Mouse (Mus musculus): ENCODE measurements around the gene En1. TPM values are rescaled to one million over a fixed set of nuclear protein-coding genes. Genes with fewer than 3 reads are reported as not detected.

En1 gene
- polyA plus RNA-seq, 1 experiment from 2014 or later: 0.09 TPM

- Histone ChIP-seq H3K27me3 (ENCODE audit: control insufficient read depth, insufficient read depth, low read length) (peaks cover 99% of the 10 kb centered on the region), H3K4me3 (replicated peaks; ENCODE audit: low read length) (no peak overlapping the region), H3K4me2 (ENCODE audit: low read depth, low read length) (no peak overlapping the region), H3K9me3 (replicated peaks; ENCODE audit: control insufficient read depth, low read length) (no peaks in the 10 kb centered on the region), H3K4me1 (ENCODE audit: control insufficient read depth, insufficient read depth, low read length) (peaks cover 12% of the 10 kb centered on the region), H3K27ac (ENCODE audit: low read length) (no peak overlapping the region), H3K36me3 (ENCODE audit: control insufficient read depth, insufficient read depth, low read length) (no peaks in the 10 kb centered on the region), H3K9ac (ENCODE audit: low read length) (no peak overlapping the region)
- WGBS: 2% methylated on average over 16 of the region's 16 CpGs
- no peak for ATAC-seq (ENCODE audit: insufficient read depth, low FRiP score)
These were observed 3.9 kb upstream of the En1 start for GRCm38 (mm10) chr1:120598196-120598940.

DNA sequence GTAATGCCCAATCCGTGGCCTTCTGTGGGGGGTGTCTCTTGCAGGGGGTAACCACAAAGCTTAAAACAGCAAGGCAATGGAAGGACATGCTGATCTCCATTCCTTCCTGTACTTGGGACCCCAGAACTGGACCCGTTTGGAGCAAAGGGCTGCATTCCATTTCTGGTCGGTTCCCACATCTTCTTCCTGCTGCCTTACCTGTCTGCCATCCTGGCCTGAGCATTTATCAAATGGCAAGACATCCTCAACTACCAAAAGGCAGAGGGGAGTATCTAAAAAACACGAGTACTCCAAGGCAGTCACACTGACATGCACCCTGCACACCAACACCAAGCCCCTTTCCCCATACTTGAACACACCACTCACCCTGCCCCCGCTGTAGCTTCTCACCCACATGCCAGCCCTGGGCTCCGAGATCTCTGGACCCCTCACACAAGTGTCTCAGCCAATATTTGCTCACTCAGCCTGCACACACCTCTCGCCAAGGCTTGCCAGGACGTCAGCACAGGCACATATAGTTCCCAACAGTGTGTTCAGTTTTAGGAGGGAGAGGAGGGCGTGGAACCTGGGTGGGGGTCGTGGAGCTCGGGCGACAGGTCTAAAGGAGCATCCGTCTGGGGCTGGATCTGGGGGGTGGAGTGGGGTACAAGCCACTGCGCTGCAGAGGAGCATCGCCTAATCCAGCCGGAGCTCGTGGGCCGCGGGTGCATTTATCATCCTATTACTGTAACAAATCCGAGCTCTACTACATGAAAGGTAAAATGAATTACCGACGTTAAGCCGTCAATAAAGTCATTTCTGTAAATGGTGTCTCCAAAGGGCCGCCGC is 2.7 kb upstream of the En1 start:
- Histone ChIP-seq H3K27ac (ENCODE audit: low read length) (no peak overlapping the region), H3K4me3 (replicated peaks; ENCODE audit: low read length) (no peak overlapping the region), H3K9ac (ENCODE audit: low read length) (no peak overlapping the region), H3K4me1 (ENCODE audit: control insufficient read depth, insufficient read depth, low read length) (peaks cover 14% of the 10 kb centered on the region), H3K9me3 (replicated peaks; ENCODE audit: control insufficient read depth, low read length) (no peaks in the 10 kb centered on the region), H3K36me3 (ENCODE audit: control insufficient read depth, insufficient read depth, low read length) (no peaks in the 10 kb centered on the region), H3K4me2 (ENCODE audit: low read depth, low read length) (no peak overlapping the region), H3K27me3 (ENCODE audit: control insufficient read depth, insufficient read depth, low read length) (peaks cover 98% of the 10 kb centered on the region)
- no peak for ATAC-seq (ENCODE audit: insufficient read depth, low FRiP score)
- 1% methylated on average over 25 of the region's 25 CpGs for WGBS

DNA sequence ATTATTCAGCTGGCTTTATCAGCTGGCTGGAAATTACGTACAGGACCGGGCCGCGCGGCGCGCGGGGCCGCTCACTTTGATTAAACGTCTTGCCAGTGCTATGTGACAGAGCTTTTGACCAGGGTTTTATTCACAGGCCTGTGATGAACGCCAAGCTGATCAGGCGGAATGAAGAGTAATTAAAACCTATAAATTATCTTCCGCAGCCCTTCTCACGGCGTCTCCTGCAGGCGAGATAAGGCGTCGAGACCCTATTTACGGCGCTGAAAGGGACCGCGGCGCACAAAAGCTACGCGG is 2.1 kb upstream of the En1 start:
- no peak overlapping the region for H3K27ac ChIP-seq (ENCODE audit: low read length)
- H3K9ac ChIP-seq (ENCODE audit: low read length): no peak overlapping the region
- no peaks in the 10 kb centered on the region for H3K36me3 ChIP-seq (ENCODE audit: control insufficient read depth, insufficient read depth, low read length)
- peaks cover 14% of the 10 kb centered on the region for H3K4me1 ChIP-seq (ENCODE audit: control insufficient read depth, insufficient read depth, low read length)
- WGBS: 1% methylated on average over 25 of the region's 25 CpGs
- H3K9me3 ChIP-seq (replicated peaks; ENCODE audit: control insufficient read depth, low read length): no peaks in the 10 kb centered on the region
- no peak for ATAC-seq (ENCODE audit: insufficient read depth, low FRiP score)
- H3K4me3 ChIP-seq (replicated peaks; ENCODE audit: low read length): no peak overlapping the region
- peaks cover 98% of the 10 kb centered on the region for H3K27me3 ChIP-seq (ENCODE audit: control insufficient read depth, insufficient read depth, low read length)
- no peak overlapping the region for H3K4me2 ChIP-seq (ENCODE audit: low read depth, low read length)

DNA sequence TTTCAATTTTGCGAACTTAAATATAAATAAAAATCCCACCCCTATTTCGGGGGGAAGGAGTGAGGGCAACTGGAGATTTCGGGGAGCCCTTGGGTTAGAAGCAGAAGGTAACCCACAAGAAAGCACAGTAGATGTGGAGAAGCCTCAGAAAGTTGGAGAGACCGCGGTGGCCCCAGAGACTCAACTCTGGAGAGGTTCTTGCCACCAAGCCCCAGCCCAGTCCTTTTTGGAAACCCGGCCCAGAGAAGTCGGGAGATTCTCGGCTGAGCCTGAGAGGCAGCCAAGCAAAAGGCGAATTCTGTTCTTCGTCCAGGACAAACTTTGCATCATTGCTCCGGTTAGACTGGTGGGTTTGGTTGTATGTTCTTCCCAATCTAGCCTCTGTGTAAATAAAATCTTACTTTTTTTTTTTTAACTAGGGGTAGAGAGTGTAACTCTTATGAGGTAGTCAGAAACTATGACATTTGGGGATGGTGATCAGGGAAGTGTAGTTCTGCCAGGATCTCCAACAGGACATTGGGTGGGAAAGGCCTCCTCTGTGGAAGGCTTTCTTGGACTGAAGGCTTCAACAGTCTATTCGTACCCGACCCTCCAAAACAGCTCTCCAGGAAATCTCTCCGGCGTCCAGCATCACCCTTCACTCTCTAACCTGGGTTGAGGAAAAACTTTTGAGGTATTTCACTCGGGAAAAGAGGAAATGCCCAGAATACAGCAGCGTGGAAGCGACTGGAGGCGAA is 1.5 kb upstream of the En1 start:
- H3K4me3 ChIP-seq (replicated peaks; ENCODE audit: low read length): no peak overlapping the region
- no peaks in the 10 kb centered on the region for H3K36me3 ChIP-seq (ENCODE audit: control insufficient read depth, insufficient read depth, low read length)
- H3K27me3 ChIP-seq (ENCODE audit: control insufficient read depth, insufficient read depth, low read length): peaks cover 98% of the 10 kb centered on the region
- no peak overlapping the region for H3K4me2 ChIP-seq (ENCODE audit: low read depth, low read length)
- no peak overlapping the region for H3K9ac ChIP-seq (ENCODE audit: low read length)
- H3K4me1 ChIP-seq (ENCODE audit: control insufficient read depth, insufficient read depth, low read length): peaks cover 14% of the 10 kb centered on the region
- 5% methylated on average over 19 of the region's 19 CpGs for WGBS
- ATAC-seq (ENCODE audit: insufficient read depth, low FRiP score): no peak
- no peak overlapping the region for H3K27ac ChIP-seq (ENCODE audit: low read length)
- no peaks in the 10 kb centered on the region for H3K9me3 ChIP-seq (replicated peaks; ENCODE audit: control insufficient read depth, low read length)

- ATAC-seq (ENCODE audit: insufficient read depth, low FRiP score): no peak
- H3K27me3 ChIP-seq (ENCODE audit: control insufficient read depth, insufficient read depth, low read length): peaks cover 96% of the 10 kb centered on the region
These were observed 873 bp upstream of the En1 start for GRCm38 (mm10) chr1:120601253-120601836.

GRCm38 (mm10) chr1:120602876-120603655 is 848 bp downstream of the En1 start:
- Histone ChIP-seq H3K4me2 (ENCODE audit: low read depth, low read length) (peak overlapping the region; percentile 69), H3K9me3 (replicated peaks; ENCODE audit: control insufficient read depth, low read length) (no peaks in the 10 kb centered on the region), H3K4me3 (replicated peaks; ENCODE audit: low read length) (peak overlapping the region; percentile 51), H3K9ac (ENCODE audit: low read length) (peak overlapping the region; percentile 40), H3K4me1 (ENCODE audit: control insufficient read depth, insufficient read depth, low read length) (peaks cover 14% of the 10 kb centered on the region), H3K27ac (ENCODE audit: low read length) (no peak overlapping the region), H3K36me3 (ENCODE audit: control insufficient read depth, insufficient read depth, low read length) (no peaks in the 10 kb centered on the region), H3K27me3 (ENCODE audit: control insufficient read depth, insufficient read depth, low read length) (peaks cover 93% of the 10 kb centered on the region)
- under 1% methylated on average over 77 of the region's 83 CpGs for WGBS
- no peak for ATAC-seq (ENCODE audit: insufficient read depth, low FRiP score)

More at GRCm38 (mm10) chr1:120601253-120601836, 873 bp upstream of the En1 start:
- peaks cover 14% of the 10 kb centered on the region for H3K4me1 ChIP-seq (ENCODE audit: control insufficient read depth, insufficient read depth, low read length)
- no peak overlapping the region for H3K4me2 ChIP-seq (ENCODE audit: low read depth, low read length)
- H3K9me3 ChIP-seq (replicated peaks; ENCODE audit: control insufficient read depth, low read length): no peaks in the 10 kb centered on the region
- H3K27ac ChIP-seq (ENCODE audit: low read length): no peak overlapping the region
- WGBS: 3% methylated on average over 16 of the region's 16 CpGs
- H3K36me3 ChIP-seq (ENCODE audit: control insufficient read depth, insufficient read depth, low read length): no peaks in the 10 kb centered on the region
- no peak overlapping the region for H3K4me3 ChIP-seq (replicated peaks; ENCODE audit: low read length)
- H3K9ac ChIP-seq (ENCODE audit: low read length): no peak overlapping the region

GRCm38 (mm10) chr1:120603656-120604051 is 1.4 kb downstream of the En1 start:
- H3K9me3 ChIP-seq (replicated peaks; ENCODE audit: control insufficient read depth, low read length): no peaks in the 10 kb centered on the region
- ATAC-seq (ENCODE audit: insufficient read depth, low FRiP score): no peak
- no peaks in the 10 kb centered on the region for H3K36me3 ChIP-seq (ENCODE audit: control insufficient read depth, insufficient read depth, low read length)
- H3K4me1 ChIP-seq (ENCODE audit: control insufficient read depth, insufficient read depth, low read length): peaks cover 14% of the 10 kb centered on the region
- H3K27me3 ChIP-seq (ENCODE audit: control insufficient read depth, insufficient read depth, low read length): peaks cover 93% of the 10 kb centered on the region
- H3K9ac ChIP-seq (ENCODE audit: low read length): no peak overlapping the region
- peak overlapping the region; percentile 69 for H3K4me2 ChIP-seq (ENCODE audit: low read depth, low read length)
- no peak overlapping the region for H3K27ac ChIP-seq (ENCODE audit: low read length)
- peak overlapping the region; percentile 51 for H3K4me3 ChIP-seq (replicated peaks; ENCODE audit: low read length)
- 2% methylated on average over 35 of the region's 35 CpGs for WGBS

GRCm38 (mm10) chr1:120604431-120605142 is 2.4 kb downstream of the En1 start:
- H3K4me1 ChIP-seq (ENCODE audit: control insufficient read depth, insufficient read depth, low read length): peaks cover 14% of the 10 kb centered on the region
- 7% methylated on average over 30 of the region's 30 CpGs for WGBS
- H3K4me2 ChIP-seq (ENCODE audit: low read depth, low read length): no peak overlapping the region
- H3K27me3 ChIP-seq (ENCODE audit: control insufficient read depth, insufficient read depth, low read length): peaks cover 93% of the 10 kb centered on the region
- ATAC-seq (ENCODE audit: insufficient read depth, low FRiP score): no peak
- no peak overlapping the region for H3K27ac ChIP-seq (ENCODE audit: low read length)
- H3K9me3 ChIP-seq (replicated peaks; ENCODE audit: control insufficient read depth, low read length): no peaks in the 10 kb centered on the region
- no peak overlapping the region for H3K4me3 ChIP-seq (replicated peaks; ENCODE audit: low read length)
- no peak overlapping the region for H3K9ac ChIP-seq (ENCODE audit: low read length)
- no peaks in the 10 kb centered on the region for H3K36me3 ChIP-seq (ENCODE audit: control insufficient read depth, insufficient read depth, low read length)

All from stomach, embryonic 16.5 days (tissue).